Mouse (Mus musculus) erythroblast, embryonic 14.5 days (primary cell): ENCODE data around the gene Ccr4.

ENCODE experiments used
- GATA1 ChIP-seq: IDR thresholded peaks from 2 replicates; pipeline ENCODE4 v1.6.1; 2012; ENCODE audit warnings: low read length, inconsistent platforms, mixed read lengths
- TAL1 ChIP-seq: IDR thresholded peaks from 3 replicates; pipeline ENCODE4 v1.6.1; 2012; ENCODE audit warnings: low read length, inconsistent platforms, mixed read lengths

GRCm38 (mm10) chr9:114448700-114449099 lies 56.0 kb downstream of the Ccr4 start:
- TF ChIP-seq TAL1 (no peak), GATA1 (no peak)
